Mouse (Mus musculus) lung, embryonic 16.5 days (tissue): ENCODE data around the gene Dcps. TPM values are rescaled to one million over a fixed set of nuclear protein-coding genes. Genes with fewer than 3 reads are reported as not detected.

Experiments
- ATAC-seq: fragments of 200-750 bp; cut with Nextera tagmentation; 2 replicates; pipeline ENCODE4 v1.8.0; 2017; ENCODE audit warnings: low read depth, mild to moderate bottlenecking, moderate library complexity
- H3K27ac ChIP-seq: fragments of 300-500 bp; sonication (generic); 2 replicates; pipeline ENCODE4 v1.5.1; 2014; ENCODE audit warnings: mild to moderate bottlenecking, control low read depth, low read length
- H3K27me3 ChIP-seq: fragments of 300-500 bp; sonication (generic); 2 replicates; pipeline ENCODE4 v1.6.1; 2014; ENCODE audit warnings: low read depth, low read length, mixed read lengths; ENCODE audit not compliant: control insufficient read depth, insufficient read depth
- H3K36me3 ChIP-seq: fragments of 300-500 bp; sonication (generic); 2 replicates; pipeline ENCODE4 v1.6.1; 2014; ENCODE audit warnings: low read length; ENCODE audit not compliant: control insufficient read depth, insufficient read depth
- H3K4me1 ChIP-seq: fragments of 300-500 bp; sonication (generic); replicated peaks from 2 replicates; pipeline ENCODE4 v1.6.1; 2014; ENCODE audit warnings: low read length, mixed read lengths; ENCODE audit not compliant: control insufficient read depth, insufficient read depth
- H3K4me2 ChIP-seq: fragments of 300-500 bp; sonication (generic); 2 replicates; pipeline ENCODE4 v1.6.1; 2014; ENCODE audit warnings: low read depth, low read length, control low read depth
- H3K4me3 ChIP-seq: fragments of 300-500 bp; sonication (generic); 2 replicates; pipeline ENCODE4 v1.5.1; 2014; ENCODE audit warnings: mild to moderate bottlenecking, low read length, control low read depth
- H3K9ac ChIP-seq: fragments of 300-500 bp; sonication (generic); 2 replicates; pipeline ENCODE4 v1.6.1; 2014; ENCODE audit warnings: low read length, control low read depth
- H3K9me3 ChIP-seq: fragments of 300-500 bp; sonication (generic); 2 replicates; pipeline ENCODE4 v1.6.1; 2016; ENCODE audit warnings: low read length; ENCODE audit not compliant: control insufficient read depth
- WGBS: fragments of 180-500 bp; shearing (Covaris S2); extraction: QIAGEN DNeasy Blood & Tissue Kit; methylation state at CpG from one replicate; pipeline ENCODE4 v1.1.7; 2014; 5-methylcytosine and 5-hydroxymethylcytosine counted together
- polyA plus RNA-seq: library from polyadenylated mRNA; unstranded; fragments of >200 nt; fragmentation: Nextera tagmentation; extraction: Ambion mirVana; gene quantifications from 2 replicates; pipeline ENCODE4 v1.2.1, GENCODE M21; 2015

Dcps gene
- polyA plus RNA-seq, 1 experiment from 2014 or later, result 86.3 TPM

- no peak for ATAC-seq
- 70% methylated on average over 3 of the region's 3 CpGs for WGBS
- Histone ChIP-seq H3K9ac (no peak overlapping the region), H3K4me2 (no peak overlapping the region), H3K27me3 (no peaks in the 10 kb centered on the region), H3K27ac (no peak overlapping the region), H3K9me3 (no peaks in the 10 kb centered on the region), H3K36me3 (peaks cover 4% of the 10 kb centered on the region), H3K4me1 (peaks cover 25% of the 10 kb centered on the region), H3K4me3 (no peak overlapping the region)
These were observed 47.3 kb downstream of the Dcps start for GRCm38 (mm10) chr9:35128564-35128963.

- Histone ChIP-seq H3K36me3 (peaks cover 4% of the 10 kb centered on the region), H3K4me1 (peaks cover 29% of the 10 kb centered on the region), H3K9ac (no peak overlapping the region), H3K27ac (peak overlapping the region; percentile 79), H3K9me3 (no peaks in the 10 kb centered on the region), H3K27me3 (no peaks in the 10 kb centered on the region), H3K4me2 (no peak overlapping the region), H3K4me3 (no peak overlapping the region)
- ATAC-seq, result no peak
- WGBS, result 87% methylated on average over 5 of the region's 5 CpGs
These were observed 48.3 kb downstream of the Dcps start for GRCm38 (mm10) chr9:35127561-35127960.

- H3K4me2 ChIP-seq, result no peak overlapping the region
- H3K4me3 ChIP-seq, result no peak overlapping the region
- H3K27me3 ChIP-seq, result no peaks in the 10 kb centered on the region
- H3K36me3 ChIP-seq, result peaks cover 4% of the 10 kb centered on the region
- no peak overlapping the region for H3K9ac ChIP-seq
- H3K27ac ChIP-seq, result peak overlapping the region; percentile 79
- 58% methylated on average over 6 of the region's 6 CpGs for WGBS
- H3K4me1 ChIP-seq, result peaks cover 29% of the 10 kb centered on the region
- ATAC-seq, result no peak
- no peaks in the 10 kb centered on the region for H3K9me3 ChIP-seq
These were observed 48.7 kb downstream of the Dcps start for GRCm38 (mm10) chr9:35127147-35127546.

- Histone ChIP-seq H3K36me3 (peaks cover 4% of the 10 kb centered on the region), H3K27ac (no peak overlapping the region)
These were observed 51.2 kb downstream of the Dcps start for GRCm38 (mm10) chr9:35124678-35124955.

DNA sequence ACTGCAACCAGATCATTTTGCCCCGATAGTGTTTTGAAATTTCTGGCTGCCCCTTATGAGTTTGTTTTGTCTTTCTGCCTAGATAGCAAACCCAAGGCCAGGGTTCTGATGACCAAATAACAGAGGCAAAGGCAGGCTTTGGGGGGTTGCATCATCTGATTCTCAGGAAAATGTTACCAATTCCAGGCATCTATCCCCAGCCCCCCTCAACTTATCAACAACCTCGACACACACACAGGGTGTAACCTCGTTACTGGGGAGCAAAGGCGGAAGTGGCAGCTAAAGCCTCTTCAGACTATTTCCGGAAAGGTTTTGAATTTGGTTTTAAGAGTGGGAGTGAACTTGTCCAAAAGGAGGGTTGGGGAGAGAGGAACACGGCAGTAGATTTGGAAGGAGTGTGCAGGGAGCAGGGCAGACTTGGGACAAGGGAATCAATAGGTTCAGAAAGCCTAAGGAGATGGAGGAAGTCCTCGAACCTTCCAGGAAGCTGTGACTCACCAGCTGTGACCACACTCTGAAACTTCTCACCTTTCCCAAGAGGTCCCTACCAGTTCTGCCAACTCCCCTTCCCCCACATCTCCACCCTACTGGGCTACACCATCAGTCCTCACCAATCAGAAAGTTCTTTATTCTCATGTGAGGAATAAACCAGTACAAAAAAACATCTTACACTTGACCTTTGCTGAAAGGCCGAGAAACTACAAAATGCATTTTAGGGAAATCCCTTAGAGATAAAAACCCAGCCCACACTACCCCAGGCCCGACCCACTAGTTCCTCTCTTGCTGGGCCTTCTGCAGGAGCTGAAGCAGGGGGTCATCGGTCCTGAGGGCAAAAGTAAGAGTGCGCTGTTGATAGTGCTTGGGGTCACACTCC is 51.8 kb downstream of the Dcps start:
- no peak overlapping the region for H3K9ac ChIP-seq
- WGBS, result 63% methylated on average over 11 of the region's 11 CpGs
- peaks cover 29% of the 10 kb centered on the region for H3K4me1 ChIP-seq
- H3K27me3 ChIP-seq, result no peaks in the 10 kb centered on the region
- H3K4me3 ChIP-seq, result no peak overlapping the region
- no peaks in the 10 kb centered on the region for H3K9me3 ChIP-seq
- peak overlapping the region; percentile 78 for H3K27ac ChIP-seq
- H3K4me2 ChIP-seq, result no peak overlapping the region
- ATAC-seq, result 0 out of 2 replicates have a peak, but pooled peaks have one; percentile 12
- H3K36me3 ChIP-seq, result peaks cover 4% of the 10 kb centered on the region

More at GRCm38 (mm10) chr9:35124678-35124955, 51.2 kb downstream of the Dcps start:
- Histone ChIP-seq H3K27me3 (no peaks in the 10 kb centered on the region), H3K4me1 (peaks cover 32% of the 10 kb centered on the region), H3K4me3 (no peak overlapping the region), H3K9me3 (no peaks in the 10 kb centered on the region), H3K9ac (no peak overlapping the region), H3K4me2 (no peak overlapping the region)
- WGBS, result 88% methylated on average over 8 of the region's 8 CpGs
- no peak for ATAC-seq

DNA sequence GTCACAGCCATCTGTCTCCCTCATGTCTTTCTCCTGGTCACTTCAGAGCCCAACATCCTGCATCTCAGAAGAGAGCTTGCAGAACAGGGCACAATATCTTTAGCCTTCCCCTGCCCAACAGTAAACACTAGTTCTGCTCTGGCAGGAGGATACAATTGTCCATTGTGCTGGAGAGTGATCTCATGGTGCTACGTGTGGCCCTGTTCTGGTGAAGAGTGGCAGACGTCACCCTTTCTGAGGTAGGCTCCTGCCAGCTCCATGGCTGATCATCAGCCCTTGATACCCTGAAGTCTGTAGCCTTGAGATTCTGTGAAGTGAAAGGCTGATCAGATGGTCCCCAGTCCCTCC is 52.4 kb downstream of the Dcps start:
- peak overlapping the region; percentile 78 for H3K27ac ChIP-seq
- no peaks in the 10 kb centered on the region for H3K27me3 ChIP-seq
- no peak overlapping the region for H3K4me3 ChIP-seq
- peaks cover 24% of the 10 kb centered on the region for H3K4me1 ChIP-seq
- no peak overlapping the region for H3K4me2 ChIP-seq
- no peak overlapping the region for H3K9ac ChIP-seq
- no peaks in the 10 kb centered on the region for H3K9me3 ChIP-seq
- peak; percentile 82 for ATAC-seq
- 33% methylated on average over 2 of the region's 2 CpGs for WGBS
- H3K36me3 ChIP-seq, result peaks cover 4% of the 10 kb centered on the region

- Histone ChIP-seq H3K4me2 (no peak overlapping the region), H3K9ac (no peak overlapping the region), H3K27me3 (no peaks in the 10 kb centered on the region), H3K4me1 (peaks cover 27% of the 10 kb centered on the region), H3K9me3 (no peaks in the 10 kb centered on the region), H3K4me3 (no peak overlapping the region), H3K36me3 (peaks cover 4% of the 10 kb centered on the region), H3K27ac (peak overlapping the region; percentile 78)
- ATAC-seq, result no peak
- 73% methylated on average over 5 of the region's 5 CpGs for WGBS
These were observed 53.2 kb downstream of the Dcps start for GRCm38 (mm10) chr9:35122551-35123266.

GRCm38 (mm10) chr9:35119168-35119567 is 56.7 kb downstream of the Dcps start, which contains the start of gene St3gal4:
Gene St3gal4 (minus strand): TSS chr9:35119268.
- Histone ChIP-seq H3K36me3 (no peaks in the 10 kb centered on the region), H3K9me3 (no peaks in the 10 kb centered on the region), H3K4me3 (no peak within 1 kb of the TSS), H3K4me2 (no peak within 1 kb of the TSS), H3K9ac (no peak within 1 kb of the TSS), H3K27ac (peak within 1 kb of the TSS; percentile 92; the same call in 1 of the 2 replicates), H3K27me3 (no peaks in the 10 kb centered on the region), H3K4me1 (peaks cover 26% of the 10 kb centered on the region)
- ATAC-seq, result no peak
- WGBS, result 82% methylated on average over 6 of the region's 6 CpGs

GRCm38 (mm10) chr9:35118563-35118962 is 57.3 kb downstream of the Dcps start:
- no peaks in the 10 kb centered on the region for H3K9me3 ChIP-seq
- no peak overlapping the region for H3K27ac ChIP-seq
- H3K4me2 ChIP-seq, result no peak overlapping the region
- no peak overlapping the region for H3K4me3 ChIP-seq
- H3K27me3 ChIP-seq, result no peaks in the 10 kb centered on the region
- no peak overlapping the region for H3K9ac ChIP-seq
- no peaks in the 10 kb centered on the region for H3K36me3 ChIP-seq
- WGBS, result 82% methylated on average over 2 of the region's 2 CpGs
- H3K4me1 ChIP-seq, result peaks cover 25% of the 10 kb centered on the region
- ATAC-seq, result no peak
